Mouse (Mus musculus) testis, adult 10 weeks (tissue): Measurements from ENCODE around the gene Hoxc5. TPM values are rescaled to one million over a fixed set of nuclear protein-coding genes. Genes with fewer than 3 reads are reported as not detected.

ENCODE experiments used
- polyA plus RNA-seq: library from polyadenylated mRNA; stranded (reverse); fragments of 350-450 nt; fragmentation: Illumina TruSeq; extraction: RNeasy Lipid Tissue Mini Kit (QIAGEN cat#74804); gene quantifications from one replicate; pipeline ENCODE4 v1.2.3, GENCODE M21; 2014; ENCODE audit warnings: low read depth, low replicate concordance

The Hoxc5 gene
- polyA plus RNA-seq: 0.39 TPM

GRCm38 (mm10) chr15:102967312-102967510 lies at the start of gene Hoxc5:
TSS of gene Hoxc5 (plus strand) at chr15:102967443.

GRCm38 (mm10) chr15:102921053-102922011 lies 45.9 kb upstream of the Hoxc5 start, which contains the start of gene Hoxc13:
TSS of gene Hoxc13 (plus strand) at chr15:102921103.

DNA sequence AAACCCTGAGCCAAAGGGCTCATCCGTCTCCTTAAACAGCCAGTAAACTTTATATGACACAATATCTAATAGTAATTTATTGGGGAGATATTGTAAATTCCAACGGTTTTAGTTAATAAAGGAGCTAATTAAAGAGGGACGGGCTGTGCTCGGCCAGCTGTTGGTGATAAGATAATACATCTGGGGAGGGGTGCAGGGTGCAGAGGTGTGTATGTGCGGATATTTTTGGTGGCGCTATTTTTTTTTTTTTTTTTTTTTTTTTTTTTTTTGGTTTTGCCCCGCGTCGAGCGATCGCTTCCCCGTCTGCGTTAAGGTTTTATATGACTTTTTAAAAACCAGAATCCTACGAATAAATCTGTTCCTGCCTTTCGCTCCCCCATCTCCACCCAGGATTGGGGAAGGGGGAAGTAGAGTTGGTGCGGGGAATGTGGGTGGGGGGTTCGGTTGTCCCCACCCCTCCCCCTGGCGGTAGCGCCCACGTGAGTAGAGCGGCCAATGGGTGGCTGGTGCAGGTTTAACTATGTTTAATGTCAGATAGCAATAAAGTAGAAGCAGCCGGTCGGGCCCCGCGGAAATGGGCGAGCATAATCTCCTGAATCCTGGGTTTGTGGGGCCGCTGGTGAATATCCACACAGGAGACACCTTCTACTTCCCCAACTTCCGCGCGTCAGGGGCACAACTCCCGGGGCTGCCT lies 30.8 kb upstream of the Hoxc5 start, which contains the start of gene Hoxc12:
Hoxc12 (plus strand) TSS at position 479 of the 694 bp plus-strand sequence.

DNA sequence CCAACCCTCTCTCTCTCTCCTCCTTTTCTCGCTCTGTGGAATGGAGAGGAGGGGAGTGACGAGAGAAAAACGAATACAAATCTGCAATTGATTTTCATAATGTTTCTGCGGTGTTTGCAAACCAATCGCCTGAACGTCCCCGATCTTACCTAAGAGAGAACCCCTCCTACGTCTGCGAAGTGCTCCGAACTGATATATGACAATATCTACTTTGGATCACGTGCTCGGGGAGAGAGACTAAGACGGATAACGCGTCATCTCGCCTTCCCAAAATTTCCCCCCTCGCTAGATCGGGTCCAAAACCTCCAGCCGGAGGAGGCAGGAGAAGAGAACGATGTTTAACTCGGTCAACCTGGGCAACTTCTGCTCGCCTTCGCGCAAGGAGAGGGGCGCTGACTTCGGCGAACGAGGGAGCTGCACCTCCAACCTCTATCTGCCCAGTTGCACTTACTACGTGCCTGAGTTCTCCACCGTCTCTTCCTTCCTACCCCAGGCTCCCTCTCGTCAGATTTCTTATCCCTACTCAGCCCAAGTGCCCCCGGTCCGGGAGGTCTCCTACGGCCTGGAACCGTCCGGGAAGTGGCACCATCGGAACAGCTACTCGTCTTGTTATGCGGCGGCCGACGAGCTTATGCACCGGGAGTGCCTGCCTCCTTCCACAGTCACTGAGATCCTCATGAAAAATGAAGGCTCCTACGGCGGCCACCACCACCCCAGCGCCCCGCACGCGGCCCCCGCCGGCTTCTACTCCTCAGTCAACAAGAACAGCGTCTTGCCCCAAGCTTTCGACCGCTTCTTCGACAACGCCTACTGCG lies 12.8 kb upstream of the Hoxc5 start, which contains the start of gene Hoxc11:
Hoxc11 (plus strand) TSS at position 236 of the 815 bp plus-strand sequence.

DNA sequence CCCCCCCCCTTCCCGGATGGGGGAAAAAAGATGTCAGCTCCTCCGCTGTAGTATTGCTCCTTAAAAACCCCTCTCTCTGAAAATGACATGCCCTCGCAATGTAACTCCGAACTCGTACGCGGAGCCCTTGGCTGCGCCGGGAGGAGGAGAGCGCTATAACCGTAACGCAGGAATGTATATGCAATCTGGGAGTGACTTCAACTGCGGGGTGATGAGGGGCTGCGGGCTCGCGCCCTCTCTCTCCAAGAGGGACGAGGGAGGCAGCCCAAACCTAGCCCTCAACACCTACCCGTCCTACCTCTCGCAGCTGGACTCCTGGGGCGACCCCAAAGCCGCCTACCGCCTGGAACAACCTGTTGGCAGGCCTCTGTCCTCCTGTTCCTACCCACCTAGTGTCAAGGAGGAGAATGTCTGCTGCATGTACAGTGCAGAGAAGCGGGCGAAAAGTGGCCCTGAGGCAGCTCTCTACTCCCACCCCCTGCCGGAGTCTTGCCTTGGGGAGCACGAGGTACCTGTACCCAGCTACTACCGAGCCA lies 399 bp upstream of the Hoxc5 start, which contains the start of gene Hoxc10:
Hoxc10 (plus strand) TSS at position 21 of the 536 bp plus-strand sequence.

DNA sequence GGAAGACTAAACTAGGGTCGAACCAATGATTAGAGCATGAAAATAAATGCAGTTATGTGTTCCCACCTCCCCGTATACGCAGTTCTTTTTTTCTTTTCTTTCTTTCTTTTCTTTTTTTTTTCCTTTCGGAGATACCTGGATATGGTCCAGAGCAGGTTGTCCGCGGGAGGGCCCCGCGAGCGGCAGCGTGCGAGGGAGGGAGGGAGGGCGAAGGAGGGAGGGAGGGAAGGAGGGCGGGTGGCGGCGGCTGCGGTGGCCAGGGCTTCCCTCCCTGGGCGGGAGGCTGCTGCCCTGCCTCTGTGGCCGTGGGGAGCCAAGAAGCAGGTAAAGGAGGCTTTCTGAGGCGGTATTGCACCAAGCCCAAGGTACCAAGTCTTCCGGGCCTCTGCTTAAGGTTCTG lies 8.9 kb downstream of the Hoxc5 start, which contains the start of gene Hoxc9:
Hoxc9 (plus strand) TSS at position 269 of the 400 bp plus-strand sequence.

GRCm38 (mm10) chr15:102990461-102991397 lies 23.5 kb downstream of the Hoxc5 start, which contains the start of gene Hoxc8:
TSS of gene Hoxc8 (plus strand) at chr15:102990607.

DNA sequence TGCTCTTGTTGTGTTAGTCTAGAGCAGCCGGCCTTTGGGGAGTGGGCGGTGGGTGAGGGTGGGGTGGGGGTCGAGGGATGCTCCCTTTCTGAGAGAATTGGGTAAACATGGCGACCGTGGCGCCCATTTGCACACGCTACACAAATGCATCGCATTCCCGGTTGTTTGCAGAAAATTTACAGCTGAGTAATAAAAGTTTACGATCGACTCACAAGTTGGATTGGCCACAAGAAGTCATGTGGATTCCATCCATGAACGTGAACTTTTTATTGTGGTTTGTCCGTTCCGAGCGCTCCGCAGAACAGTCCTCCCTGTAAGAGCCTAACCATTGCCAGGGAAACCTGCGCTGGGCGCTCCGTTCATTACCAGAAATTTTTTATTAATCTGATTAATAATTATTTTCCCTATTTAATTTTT lies 30.7 kb downstream of the Hoxc5 start, which contains the start of gene Hoxc6:
Hoxc6 (plus strand) TSS at position 319 of the 417 bp plus-strand sequence.

DNA sequence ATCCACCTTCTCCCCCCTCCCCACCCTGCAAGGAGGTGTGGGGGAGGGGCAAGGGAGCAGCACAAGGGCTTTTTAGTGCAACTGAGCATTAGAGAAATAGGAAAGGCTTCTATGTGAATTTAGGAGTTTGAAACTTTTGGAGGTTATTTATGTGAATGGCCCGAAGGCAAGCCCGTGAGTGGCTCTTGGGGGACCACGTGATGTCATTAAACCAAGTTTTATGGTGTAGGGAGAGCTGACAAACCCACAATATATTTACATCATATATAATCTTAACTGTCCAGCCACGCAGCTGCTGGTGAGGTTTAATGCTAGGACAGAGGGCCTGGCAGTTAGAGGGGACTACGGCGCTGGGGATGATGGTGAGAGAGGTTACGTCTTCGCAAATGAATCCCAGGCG lies 51.4 kb downstream of the Hoxc5 start, which contains the start of gene Hoxc4:
Hoxc4 (plus strand) TSS at position 299 of the 400 bp plus-strand sequence.

Other genes with a start within 250 kb of the Hoxc5 start
- 23.1 TPM for gene Calcoco1, start 245.3 kb upstream of the Hoxc5 start, polyA plus RNA-seq
- gene Hoxc13, start 46.3 kb upstream of the Hoxc5 start, polyA plus RNA-seq: not detected
- not detected for gene Hoxc12, start 30.7 kb upstream of the Hoxc5 start, polyA plus RNA-seq
- not detected for gene Hoxc11, start 13.0 kb upstream of the Hoxc5 start, polyA plus RNA-seq
- 0.35 TPM for gene Hoxc10, start 647 bp upstream of the Hoxc5 start, polyA plus RNA-seq
- gene Hoxc9, start 9.0 kb downstream of the Hoxc5 start, polyA plus RNA-seq: 1.0 TPM
- gene Hoxc8, start 23.2 kb downstream of the Hoxc5 start, polyA plus RNA-seq: 1.8 TPM
- 1.1 TPM for gene Hoxc6, start 30.8 kb downstream of the Hoxc5 start, polyA plus RNA-seq
- gene Hoxc4, start 51.5 kb downstream of the Hoxc5 start, polyA plus RNA-seq: 0.34 TPM
- 2.7 TPM for gene Smug1, start 199.6 kb downstream of the Hoxc5 start, polyA plus RNA-seq